Mouse (Mus musculus) CH12.LX (cell line): ENCODE data around the gene Pqlc3.

Experiments
- CHD2 ChIP-seq: IDR thresholded peaks from 2 replicates; pipeline ENCODE4 v1.6.1; 2011; ENCODE audit warnings: low read length, improper control_type of control experiment
- CTCF ChIP-seq, 2 experiments: IDR thresholded peaks in 1 of 2; conservative IDR thresholded peaks in 1 of 2; 2 replicates each; pipeline ENCODE4 v1.5.1; 2011 to 2012; ENCODE audit warnings: low read depth in 2 of 2, low read length in 2 of 2, improper control_type of control experiment in 1 of 2, inconsistent platforms in 1 of 2, mild to moderate bottlenecking in 1 of 2, moderate library complexity in 1 of 2
- EP300 ChIP-seq: IDR thresholded peaks from 2 replicates; pipeline ENCODE4 v1.6.1; 2011; ENCODE audit warnings: low read length, improper control_type of control experiment
- MAFK ChIP-seq: IDR thresholded peaks from 2 replicates; pipeline ENCODE4 v1.6.1; 2011; ENCODE audit warnings: low read length, improper control_type of control experiment; ENCODE audit not compliant: insufficient replicate concordance
- MAZ ChIP-seq: IDR thresholded peaks from 2 replicates; pipeline ENCODE4 v1.6.1; 2012; ENCODE audit warnings: low read depth, mild to moderate bottlenecking, inconsistent platforms, low read length, improper control_type of control experiment, moderate library complexity
- MEF2A ChIP-seq: IDR thresholded peaks from 2 replicates; pipeline ENCODE4 v1.6.1; 2014; ENCODE audit warnings: low read depth, mild to moderate bottlenecking, inconsistent platforms, low read length, improper control_type of control experiment, borderline replicate concordance
- POLR2A ChIP-seq: IDR thresholded peaks from 2 replicates; pipeline ENCODE4 v1.6.1; 2011; ENCODE audit warnings: low read depth, mild to moderate bottlenecking, improper control_type of control experiment, low read length

GRCm38 (mm10) chr12:17034671-17035070 is 34.5 kb upstream of the Pqlc3 start:
- no peak for TF ChIP-seq CHD2
- TF ChIP-seq MAZ, result no peak
- no peak for TF ChIP-seq MEF2A
- TF ChIP-seq CTCF (conservative IDR thresholded peaks at IDR 0.05 in 1 of 2, IDR thresholded peaks at IDR 0.05 in 1 of 2; ENCODE audit: low read depth in 2 of 2, low read length in 2 of 2), result no peak
- TF ChIP-seq POLR2A, result no peak
- TF ChIP-seq EP300, result no peak
- no peak for TF ChIP-seq MAFK
